Mouse (Mus musculus) CD8-positive naive resting alpha-beta T cell, adult 2 months (primary cell): ENCODE measurements around the gene Tent5a.

Experiments used
- DNase-seq, 2 experiments: peaks; one replicate each; pipeline ENCODE4 v3.0.0; 2022; ENCODE audit warnings: low read depth in 2 of 2, low spot score in 2 of 2

Tent5a gene

DNA sequence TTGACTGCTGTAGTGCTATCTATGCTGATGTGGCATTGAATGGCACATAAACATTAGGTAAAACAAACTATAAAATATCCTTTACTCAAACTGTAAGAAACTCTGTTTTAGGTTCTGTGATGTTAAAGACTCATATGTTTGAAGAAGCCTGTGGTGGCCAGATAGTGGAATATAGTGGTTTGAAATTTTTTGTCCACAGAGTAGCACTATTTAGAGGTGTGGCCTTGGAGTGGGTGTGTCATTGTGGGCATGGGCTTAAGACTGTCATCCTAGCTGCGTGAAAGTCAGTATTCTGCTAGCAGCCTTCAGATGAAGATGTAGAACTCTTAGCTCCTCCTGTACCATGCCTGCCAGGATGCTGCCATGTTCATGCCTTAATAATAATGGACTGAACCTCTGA lies 11.0 kb downstream of the Tent5a start:
- DNase-seq = no peak

DNA sequence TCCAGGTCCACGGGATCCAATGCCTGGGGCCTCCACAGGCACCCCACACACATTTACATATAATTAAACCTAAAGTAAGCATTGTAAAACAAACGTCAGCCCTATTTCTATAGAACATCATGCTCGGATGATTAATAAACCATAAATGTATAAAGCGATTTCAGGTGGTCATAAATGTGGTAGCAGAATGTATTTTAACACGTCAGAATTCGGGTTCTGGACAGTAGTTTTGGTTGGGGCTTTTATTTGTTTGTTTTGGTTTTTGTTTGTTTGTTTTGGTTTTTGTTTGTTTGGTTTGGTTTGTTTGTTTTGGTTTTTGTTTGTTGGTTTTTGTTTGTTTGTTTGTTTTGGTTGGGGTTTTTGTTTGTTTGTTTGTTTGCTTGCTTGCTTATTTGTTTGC lies 14.7 kb downstream of the Tent5a start, which contains the start of gene Gm11114:
TSS of gene Gm11114 (plus strand) at position 301 of the 400 bp plus-strand sequence.
- DNase-seq = no peak

DNA sequence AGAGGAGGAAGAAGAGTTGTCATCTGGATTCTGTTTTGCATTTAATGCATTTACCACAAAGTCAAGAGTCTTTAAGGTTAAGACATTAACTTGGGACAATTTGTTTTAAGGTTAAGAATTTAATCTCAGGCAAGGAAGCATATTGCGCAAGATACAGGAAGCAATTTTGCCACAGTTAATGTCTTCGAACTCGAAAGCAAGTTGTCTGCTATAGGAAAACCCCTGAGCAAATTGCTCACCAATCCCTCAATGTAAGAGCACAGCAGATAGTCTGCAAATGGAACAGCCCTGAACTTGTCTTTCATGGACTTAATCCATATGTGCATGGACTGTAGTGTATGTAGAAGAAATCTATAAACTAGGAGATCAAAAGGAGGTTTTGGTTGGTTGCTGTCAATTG lies 23.8 kb downstream of the Tent5a start:
- no peak for DNase-seq

DNA sequence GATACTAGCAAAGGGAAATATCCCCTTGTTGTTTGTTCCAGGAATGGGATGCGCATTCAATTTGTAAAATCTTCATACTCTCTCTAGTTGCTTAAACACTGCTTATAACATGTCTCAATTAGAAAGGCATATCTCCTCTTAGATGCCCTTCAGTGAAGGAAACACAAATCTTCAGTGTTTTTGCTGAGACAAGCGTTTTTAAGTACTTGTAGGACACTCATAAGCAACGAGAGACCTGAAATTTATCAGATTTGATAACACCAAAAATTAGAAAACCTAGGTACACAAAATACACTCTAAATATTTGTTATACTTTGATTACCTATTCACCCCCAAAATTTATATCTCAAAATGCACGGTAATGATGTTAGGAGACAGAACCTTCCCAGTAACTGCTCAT lies 24.3 kb downstream of the Tent5a start:
- no peak for DNase-seq

DNA sequence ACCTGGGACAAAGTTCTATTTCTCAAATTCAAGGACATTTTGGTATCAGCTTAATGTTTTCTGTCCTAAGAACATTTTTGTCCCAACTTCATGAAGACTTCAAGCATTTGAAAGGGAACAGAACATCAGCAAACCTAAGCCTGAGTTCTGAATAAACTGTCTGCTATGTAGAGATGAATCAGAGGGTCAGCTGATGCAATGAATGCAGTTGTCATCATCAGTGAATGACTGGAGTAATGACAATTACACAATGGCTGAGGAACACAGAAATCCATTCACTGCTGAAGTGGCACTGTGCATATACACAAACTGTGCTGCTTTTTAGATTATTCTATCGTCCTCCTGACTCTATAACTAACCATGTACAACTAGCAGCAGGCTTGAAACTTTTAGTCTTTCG lies 53.0 kb downstream of the Tent5a start:
- no peak for DNase-seq
